ENCODE assay signal across 8 mouse cellular contexts in the genomic region with DNA sequence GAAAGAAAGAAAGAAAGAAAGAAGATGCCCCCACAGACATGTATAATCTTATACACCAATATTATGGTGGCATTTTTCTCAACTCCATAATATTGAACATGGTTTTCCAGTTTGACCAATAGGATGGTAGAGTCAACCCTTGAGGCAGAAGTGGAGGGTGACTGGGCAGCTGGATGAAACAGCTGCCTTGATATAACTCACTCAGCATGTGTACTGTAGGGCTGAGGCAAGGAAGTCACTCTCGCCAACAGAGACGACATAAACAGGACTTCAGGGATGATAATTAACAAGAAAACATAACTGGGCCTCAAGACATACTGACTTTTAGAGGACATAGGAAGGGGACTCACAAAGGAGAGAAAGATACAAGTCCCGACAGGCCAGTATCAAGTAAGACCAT. TPM values are rescaled to one million over a fixed set of nuclear protein-coding genes. Genes with fewer than 3 reads are reported as not detected.
DNase-seq lines count a peak whose midpoint lies in the region; ATAC-seq and TF ChIP-seq lines count a peak whose summit lies in the region.

No protein-coding gene starts in this region.

- no peak for TF ChIP-seq CTCF in intestine, postnatal 0 days (IDR thresholded peaks at IDR 0.05; ENCODE audit: low read depth)

- WGBS in lung, embryonic 15.5 days = 11% methylated on average over 3 of the region's 3 CpGs
- 8% methylated on average over 3 of the region's 3 CpGs for WGBS in embryonic facial prominence, embryonic 14.5 days
- WGBS in intestine, postnatal 0 days = 6% methylated on average over 3 of the region's 3 CpGs
- 30% methylated on average over 3 of the region's 3 CpGs for WGBS in neural tube, embryonic 14.5 days

- no peaks in the 10 kb centered on the region for H3K27me3 ChIP-seq in lung, embryonic 15.5 days
- H3K27me3 ChIP-seq in embryonic facial prominence, embryonic 14.5 days (replicated peaks; ENCODE audit: control insufficient read depth, insufficient read depth, low read length) = no peaks in the 10 kb centered on the region
- H3K27me3 ChIP-seq in intestine, postnatal 0 days (replicated peaks; ENCODE audit: control insufficient read depth, insufficient read depth, low read length) = no peaks in the 10 kb centered on the region
- H3K27me3 ChIP-seq in neural tube, embryonic 14.5 days (ENCODE audit: control insufficient read depth, insufficient read depth, low read length) = no peaks in the 10 kb centered on the region

- H3K4me3 ChIP-seq in lung, embryonic 15.5 days = peak overlapping the region; percentile 75
- peak overlapping the region; percentile 88 for H3K4me3 ChIP-seq in embryonic facial prominence, embryonic 14.5 days (ENCODE audit: low read depth, low read length)
- H3K4me3 ChIP-seq in intestine, postnatal 0 days (ENCODE audit: low read depth, low read length) = peak overlapping the region; percentile 90
- H3K4me3 ChIP-seq in neural tube, embryonic 14.5 days (ENCODE audit: low read depth, low read length) = peak overlapping the region; percentile 82

- H3K9me3 ChIP-seq in lung, embryonic 15.5 days = no peaks in the 10 kb centered on the region
- H3K9me3 ChIP-seq in embryonic facial prominence, embryonic 14.5 days (ENCODE audit: control insufficient read depth, low read length) = no peaks in the 10 kb centered on the region
- no peaks in the 10 kb centered on the region for H3K9me3 ChIP-seq in intestine, postnatal 0 days (ENCODE audit: control insufficient read depth)
- H3K9me3 ChIP-seq in neural tube, embryonic 14.5 days (ENCODE audit: control insufficient read depth, low read length) = no peaks in the 10 kb centered on the region

- H3K36me3 ChIP-seq in lung, embryonic 15.5 days = peaks cover 31% of the 10 kb centered on the region
- peaks cover 33% of the 10 kb centered on the region for H3K36me3 ChIP-seq in embryonic facial prominence, embryonic 14.5 days (ENCODE audit: control insufficient read depth, insufficient read depth, low read length)
- H3K36me3 ChIP-seq in intestine, postnatal 0 days (ENCODE audit: control insufficient read depth, insufficient read depth) = peaks cover 12% of the 10 kb centered on the region
- peaks cover 21% of the 10 kb centered on the region for H3K36me3 ChIP-seq in neural tube, embryonic 14.5 days (ENCODE audit: control insufficient read depth, insufficient read depth, low read length)

- no peak overlapping the region for H3K27ac ChIP-seq in lung, embryonic 15.5 days
- no peak overlapping the region for H3K27ac ChIP-seq in embryonic facial prominence, embryonic 14.5 days (replicated peaks; ENCODE audit: low read depth, low read length)
- no peak overlapping the region for H3K27ac ChIP-seq in intestine, postnatal 0 days (ENCODE audit: low read depth, low read length)
- H3K27ac ChIP-seq in neural tube, embryonic 14.5 days (ENCODE audit: low read depth, low read length) = no peak overlapping the region

- intact Hi-C loops in left cerebral cortex, postnatal 10 days (cut with DNase I) = loop anchor here (5.0 kb wide), 1 partner anchor 138 kb away; no protein-coding TSS in a partner anchor

- H3K9ac ChIP-seq in lung, embryonic 15.5 days = peak overlapping the region; percentile 77
- H3K9ac ChIP-seq in embryonic facial prominence, embryonic 14.5 days (ENCODE audit: low read depth, low read length) = peak overlapping the region; percentile 75
- H3K9ac ChIP-seq in intestine, postnatal 0 days (ENCODE audit: low read depth, low read length) = no peak overlapping the region
- H3K9ac ChIP-seq in neural tube, embryonic 14.5 days (replicated peaks; ENCODE audit: low read depth, low read length) = peak overlapping the region; percentile 62

- no peak for ATAC-seq in lung, embryonic 15.5 days (ENCODE audit: borderline replicate concordance, extremely low read depth, low FRiP score, low TSS enrichment)
- no peak for ATAC-seq in embryonic facial prominence, embryonic 14.5 days (ENCODE audit: low read depth)
- ATAC-seq in intestine, postnatal 0 days = no peak
- ATAC-seq in neural tube, embryonic 14.5 days (ENCODE audit: low read depth) = no peak

- DNase-seq in lung, adult 18-20 months = no peak
- DNase-seq in embryonic facial prominence, embryonic 14.5 days (ENCODE audit: low spot score) = no peak
- no peak for DNase-seq in left cerebral cortex, postnatal 10 days (ENCODE audit: extremely low spot score in 1 of 2, low spot score in 2 of 2)
- no peak for DNase-seq in urinary bladder, postnatal 36 days (ENCODE audit: low spot score in 2 of 2)
- no peak for DNase-seq in lung, postnatal 10 days

- H3K4me1 ChIP-seq in lung, embryonic 15.5 days = peaks cover 33% of the 10 kb centered on the region
- H3K4me1 ChIP-seq in embryonic facial prominence, embryonic 14.5 days (ENCODE audit: control insufficient read depth, insufficient read depth, low read length) = peaks cover 14% of the 10 kb centered on the region
- H3K4me1 ChIP-seq in intestine, postnatal 0 days (replicated peaks; ENCODE audit: control insufficient read depth, insufficient read depth, low read length) = peaks cover 10% of the 10 kb centered on the region; the same call in 1 of the 2 replicates
- H3K4me1 ChIP-seq in neural tube, embryonic 14.5 days (ENCODE audit: control insufficient read depth, insufficient read depth, low read length) = peaks cover 11% of the 10 kb centered on the region

- peak overlapping the region; percentile 76 for H3K4me2 ChIP-seq in lung, embryonic 15.5 days
- H3K4me2 ChIP-seq in embryonic facial prominence, embryonic 14.5 days (ENCODE audit: low read depth, low read length) = peak overlapping the region; percentile 76
- peak overlapping the region; percentile 92 for H3K4me2 ChIP-seq in intestine, postnatal 0 days (replicated peaks; ENCODE audit: low read depth)
- peak overlapping the region; percentile 87 for H3K4me2 ChIP-seq in neural tube, embryonic 14.5 days (ENCODE audit: low read depth, low read length)

RNA-seq across cellular contexts. Expression of a gene that starts 0.9 kb away (rescaled TPM):
- polyA plus RNA-seq in lung, embryonic 15.5 days (2015; fragmentation: Nextera tagmentation; extraction: Ambion mirVana) = 3.2 and 3.7 TPM in 2 replicates
- polyA plus RNA-seq in embryonic facial prominence, embryonic 14.5 days (2014; fragmentation: Nextera tagmentation; extraction: Ambion mirVana) = 3.2 and 4.5 TPM in 2 replicates
- 0.83 and 1.1 TPM in 2 replicates for polyA plus RNA-seq in intestine, postnatal 0 days (2015; fragmentation: Nextera tagmentation; extraction: Ambion mirVana)
- 3.2 and 3.4 TPM in 2 replicates for polyA plus RNA-seq in neural tube, embryonic 14.5 days (2014; fragmentation: Nextera tagmentation; extraction: Ambion mirVana)
- 1 to 10 TPM; 2.8 to 3.1 TPM for total RNA-seq in left cerebral cortex, postnatal 10 days (2021)

RNA-seq across cellular contexts. Expression of a gene that starts 1.4 kb away (rescaled TPM):
- polyA plus RNA-seq in lung, embryonic 15.5 days (2015; fragmentation: Nextera tagmentation; extraction: Ambion mirVana) = 76.1 and 82.1 TPM in 2 replicates
- 74.2 and 83.4 TPM in 2 replicates for polyA plus RNA-seq in embryonic facial prominence, embryonic 14.5 days (2014; fragmentation: Nextera tagmentation; extraction: Ambion mirVana)
- polyA plus RNA-seq in intestine, postnatal 0 days (2015; fragmentation: Nextera tagmentation; extraction: Ambion mirVana) = 35.8 and 40.0 TPM in 2 replicates
- 60.9 and 61.6 TPM in 2 replicates for polyA plus RNA-seq in neural tube, embryonic 14.5 days (2014; fragmentation: Nextera tagmentation; extraction: Ambion mirVana)
- total RNA-seq in left cerebral cortex, postnatal 10 days (2021) = 10 to 100 TPM; 42.4 to 43.0 TPM
